Mouse (Mus musculus): ENCODE data around the gene Zmpste24. TPM values are rescaled to one million over a fixed set of nuclear protein-coding genes. Genes with fewer than 3 reads are reported as not detected.
"Not testable (repeated sequence)": the region's sequence is repeated elsewhere in the genome, so short reads cannot be mapped to it uniquely, and the experiment has no call there.

The Zmpste24 gene
- total RNA-seq (2022) = 10 to 100 TPM; 21.7 to 28.5 (median 24.3) TPM

DNA sequence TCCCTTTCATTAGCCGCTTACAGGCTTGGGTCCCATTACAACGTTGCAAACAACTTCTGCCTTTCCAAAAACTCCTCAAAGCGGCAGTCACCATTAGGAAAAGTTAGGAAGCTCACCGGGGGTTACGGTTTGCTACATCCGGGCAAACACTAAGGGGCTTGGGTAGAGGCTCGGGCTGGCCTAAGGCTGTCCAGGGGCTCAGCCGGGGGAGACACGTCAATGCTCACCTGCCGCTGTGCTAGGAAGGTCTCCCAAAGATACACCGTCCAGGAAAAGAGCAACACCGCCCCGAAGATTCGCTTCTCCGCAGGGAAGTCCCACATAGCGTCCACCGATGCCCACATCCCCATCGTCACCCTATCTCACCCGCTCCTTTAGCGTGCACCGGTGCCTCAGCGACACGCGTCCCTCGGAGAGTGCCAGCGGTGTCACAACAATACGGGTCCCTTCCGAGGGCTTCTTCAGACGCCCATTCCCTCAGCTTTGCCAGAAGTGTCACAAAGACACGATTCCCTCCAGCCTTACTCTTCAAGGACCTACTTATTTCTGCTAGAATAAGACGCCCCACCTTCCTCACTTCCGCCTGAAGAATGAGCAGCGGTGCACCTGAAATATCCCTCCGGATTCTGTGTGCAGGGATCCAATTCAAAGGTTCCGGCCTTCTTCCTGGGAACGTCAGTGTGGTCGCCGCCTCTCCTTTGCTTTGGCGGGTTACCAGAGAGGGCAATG lies at the start of gene Zmpste24:
Gene Zmpste24, minus strand, starts transcription at position 592 of the 729 bp plus-strand sequence.
- DNase-seq (ENCODE audit: low spot score) = peak; percentile 82

DNA sequence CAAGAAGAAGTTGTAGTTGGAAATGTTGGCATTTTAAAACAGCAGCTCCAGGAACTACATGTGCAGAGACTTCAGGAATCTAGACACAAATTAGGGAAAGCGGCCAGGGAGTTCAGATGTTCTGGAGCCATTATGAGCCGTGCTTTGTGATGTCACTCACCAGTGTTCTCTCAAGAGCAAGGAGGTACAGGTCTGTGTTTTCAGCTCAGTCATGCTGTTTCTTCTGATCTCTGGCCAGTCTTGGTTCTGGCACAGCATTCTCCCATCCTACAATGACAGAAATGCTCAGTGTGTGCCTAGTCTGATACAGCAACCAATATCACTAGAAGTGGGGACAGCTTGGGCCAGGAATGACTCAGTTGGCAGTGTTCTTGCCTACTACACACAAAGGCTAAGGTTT lies 11.1 kb upstream of the Zmpste24 start, which contains the start of gene Tmco2:
Gene Tmco2, minus strand, starts transcription at position 101 of the 400 bp plus-strand sequence.
- DNase-seq (ENCODE audit: low spot score) = no peak

DNA sequence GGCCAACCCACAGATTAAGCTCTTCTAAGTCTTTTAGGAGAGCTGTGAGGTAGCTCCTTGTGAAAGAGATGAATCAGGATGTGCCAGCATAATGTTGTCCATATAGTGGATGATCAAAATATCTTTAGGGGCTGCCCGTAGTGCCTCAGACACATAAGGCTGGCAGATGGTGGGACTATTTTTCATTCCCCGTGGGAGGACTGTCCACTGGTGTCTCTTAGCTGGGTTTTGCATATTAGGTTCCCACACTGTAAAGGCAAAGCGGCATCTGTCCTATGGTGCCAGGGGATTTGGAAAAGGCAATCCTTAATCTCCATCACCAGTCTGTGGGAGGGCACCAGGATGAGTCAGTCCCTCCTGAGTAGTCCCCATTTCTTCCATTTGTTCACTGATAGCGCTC lies 5.3 kb upstream of the Zmpste24 start:
- no peak for DNase-seq (ENCODE audit: low spot score)

DNA sequence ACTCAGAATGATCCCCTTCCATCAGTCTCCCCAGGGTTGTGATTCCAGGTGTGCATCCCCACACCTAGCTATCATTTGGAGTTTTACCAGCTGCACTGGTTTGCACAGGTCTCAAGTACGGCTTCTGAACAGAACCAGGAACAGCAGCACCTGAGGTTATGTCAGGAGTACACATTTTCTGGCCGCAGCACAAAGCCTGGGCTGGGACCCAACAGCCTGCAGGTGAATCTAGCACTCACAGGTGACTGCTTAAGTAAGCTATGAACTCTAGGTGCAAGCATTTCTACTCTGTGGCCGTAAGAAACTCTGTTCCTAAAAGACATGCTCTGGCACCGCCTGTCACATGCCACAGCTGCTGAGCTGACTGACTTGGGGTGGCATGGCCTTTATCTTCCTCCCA lies 7.8 kb downstream of the Zmpste24 start:
- no peak for DNase-seq (ENCODE audit: low spot score)

DNA sequence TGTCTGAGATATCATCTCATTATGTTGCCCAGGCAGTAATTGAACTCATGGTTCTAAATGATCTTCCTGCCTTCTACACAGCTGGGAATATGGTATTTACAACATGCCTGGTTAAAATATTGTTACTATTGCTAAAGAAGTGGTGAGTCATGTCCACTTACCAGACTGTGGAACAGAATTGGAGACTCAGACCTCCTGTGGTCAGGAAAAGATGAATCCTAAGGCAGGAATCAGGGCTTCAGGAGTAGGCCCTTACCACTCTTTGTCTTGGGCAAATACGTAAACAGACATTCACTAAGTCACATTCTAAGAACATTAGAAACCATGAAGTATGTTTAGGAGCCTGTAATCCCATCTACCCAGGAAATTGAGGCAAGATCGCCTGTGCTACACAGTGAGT lies 9.3 kb downstream of the Zmpste24 start:
- DNase-seq (ENCODE audit: low spot score) = no peak

DNA sequence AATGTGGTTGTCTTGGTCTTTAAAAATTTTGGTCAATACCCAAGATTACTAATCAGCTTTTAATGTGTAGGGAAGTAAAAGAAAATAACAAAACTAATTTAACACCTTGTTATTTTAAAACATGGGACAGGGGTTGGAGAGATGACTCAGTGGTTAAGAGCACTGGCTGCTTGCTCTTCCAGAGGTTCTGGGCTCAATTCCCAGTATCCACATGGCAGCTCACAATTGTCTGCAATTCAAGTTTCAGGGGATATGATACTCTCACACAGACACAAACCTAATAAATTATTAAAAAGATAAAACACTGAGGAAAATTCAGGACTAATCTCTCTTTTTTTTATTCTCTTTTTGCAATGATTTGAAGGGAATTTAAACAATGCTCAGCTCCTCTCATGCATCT lies 13.5 kb downstream of the Zmpste24 start:
- no peak for DNase-seq (ENCODE audit: low spot score)

DNA sequence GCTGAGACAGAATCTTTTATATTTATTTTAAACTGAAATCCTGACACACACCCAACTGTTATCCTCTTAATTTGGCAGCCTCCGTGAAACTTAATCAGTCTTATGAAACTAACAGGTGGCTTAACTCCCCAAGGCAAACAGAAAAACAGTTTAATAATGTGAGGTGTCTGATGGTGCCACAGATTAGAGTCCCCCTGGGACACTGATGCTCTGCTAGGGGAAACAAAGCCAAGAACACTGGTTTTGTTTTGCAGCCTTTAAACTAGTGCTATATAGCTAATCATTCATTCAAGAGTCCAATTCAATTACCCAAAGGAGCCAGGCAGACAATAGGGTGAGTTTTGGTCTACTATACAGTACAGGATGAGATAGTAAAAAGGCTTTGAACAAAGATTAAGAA lies 17.6 kb downstream of the Zmpste24 start:
- DNase-seq (ENCODE audit: low spot score) = no peak

DNA sequence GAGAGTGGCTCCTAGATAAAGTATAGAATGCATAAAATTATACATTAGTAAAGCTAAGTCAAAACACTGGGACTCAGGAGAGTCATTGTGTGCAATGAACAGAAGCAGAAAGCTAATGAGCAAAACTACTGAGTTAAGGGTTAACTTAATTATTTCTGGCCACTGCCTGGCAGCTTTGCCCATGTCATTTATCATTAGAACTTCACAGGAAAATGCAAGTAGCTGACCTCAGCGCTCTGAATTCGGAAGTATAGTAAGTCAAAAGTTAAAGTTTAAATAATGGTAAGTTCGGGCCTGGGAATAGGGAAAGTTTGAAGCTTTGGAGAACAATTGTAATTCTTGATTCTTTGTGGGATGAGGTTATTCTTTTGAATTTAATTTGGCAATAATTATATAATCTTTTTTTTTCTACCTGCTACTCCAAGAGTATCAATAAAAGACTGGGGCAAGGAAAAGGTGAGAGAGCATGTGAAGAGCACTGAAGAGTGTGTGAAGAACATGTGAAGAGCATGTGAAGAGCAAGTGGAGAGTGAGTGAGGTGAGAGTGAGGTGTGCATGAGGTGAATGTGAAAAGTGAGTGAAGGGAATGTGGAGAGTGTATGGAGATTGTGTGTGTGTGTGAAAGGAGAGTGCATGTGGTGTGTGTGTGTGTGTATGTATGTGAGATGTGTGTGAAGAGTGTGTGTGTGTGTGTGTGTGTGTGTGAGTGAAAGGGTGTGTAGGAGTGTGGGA lies 20.0 kb downstream of the Zmpste24 start:
- DNase-seq (ENCODE audit: low spot score) = no peak

DNA sequence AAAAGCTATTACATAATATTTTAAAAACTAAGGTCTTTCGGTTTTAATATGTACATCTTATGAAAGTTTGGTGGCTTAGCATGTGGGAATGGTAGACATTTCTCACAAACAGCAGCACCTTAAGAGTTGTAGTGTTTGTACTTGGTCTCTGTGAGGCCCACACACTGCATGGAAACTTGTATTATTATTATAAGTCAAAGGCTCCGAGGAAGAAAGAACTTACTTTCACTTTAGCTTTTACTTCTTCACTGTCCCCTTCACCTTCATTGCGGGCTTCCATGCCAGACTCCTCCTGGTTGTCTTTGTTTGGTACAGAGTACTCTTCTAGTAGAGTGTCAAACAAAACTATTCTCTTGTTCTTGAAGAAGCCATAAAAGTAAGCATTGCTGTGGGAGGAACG lies 23.8 kb downstream of the Zmpste24 start:
- no peak for DNase-seq (ENCODE audit: low spot score)

DNA sequence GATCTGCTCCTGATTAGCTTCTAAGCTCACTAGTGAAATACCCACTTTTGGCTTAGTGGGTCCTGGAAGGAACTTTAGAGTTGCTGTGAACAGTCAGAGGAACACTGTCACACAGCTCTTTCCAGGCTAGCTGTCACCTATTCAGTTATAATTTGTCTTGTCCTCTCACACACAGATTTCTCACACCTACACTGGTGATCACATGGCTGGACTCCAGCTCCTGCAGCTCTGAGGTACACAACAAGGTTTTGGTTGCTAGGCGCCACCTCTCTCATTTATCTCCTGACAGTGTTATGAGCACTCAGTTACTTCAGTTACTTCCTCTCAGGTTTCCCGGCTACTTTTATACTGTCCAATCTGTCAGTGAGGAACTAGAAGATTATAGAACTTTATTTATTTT lies 32.7 kb downstream of the Zmpste24 start:
- DNase-seq (ENCODE audit: low spot score) = no peak

DNA sequence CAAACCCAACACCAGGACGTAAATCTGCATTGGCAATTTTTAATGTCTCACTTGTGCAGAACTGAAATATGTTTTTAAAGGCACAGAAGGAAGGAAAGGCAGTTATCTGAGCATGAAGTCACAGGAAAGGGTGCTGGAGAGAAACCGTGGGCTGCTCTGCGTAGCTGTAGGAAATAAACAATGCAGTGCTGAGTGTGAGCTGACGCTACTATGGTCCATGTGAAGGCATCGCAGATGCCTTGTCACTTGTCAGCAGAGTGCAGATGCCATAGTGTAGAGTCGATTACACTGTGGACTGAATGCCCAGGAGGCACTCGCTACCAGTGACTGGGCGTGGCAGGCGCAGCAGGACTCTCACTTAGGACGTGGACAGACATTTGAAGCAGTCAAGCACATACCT lies 38.8 kb downstream of the Zmpste24 start:
- DNase-seq (ENCODE audit: low spot score) = not testable (repeated sequence)

DNA sequence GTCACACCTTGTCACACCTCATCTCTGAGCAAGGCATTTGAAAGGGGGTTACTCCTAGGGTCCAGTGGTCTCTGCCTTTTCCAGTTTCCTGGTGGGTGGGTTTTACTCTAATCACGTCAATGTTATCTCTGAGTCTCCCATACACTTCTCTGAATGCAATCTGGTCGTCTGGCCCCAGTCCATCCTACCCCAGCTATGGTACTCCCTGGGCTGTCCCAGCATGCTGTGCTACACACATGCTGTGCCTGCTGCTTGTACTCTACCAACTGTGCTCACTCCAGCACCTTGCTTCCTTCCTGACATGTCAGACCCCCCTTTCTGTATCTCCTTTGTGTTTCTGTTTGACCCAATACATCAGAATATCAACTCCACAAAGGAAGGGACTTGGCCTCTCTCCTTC lies 41.0 kb downstream of the Zmpste24 start:
- DNase-seq (ENCODE audit: low spot score) = no peak

DNA sequence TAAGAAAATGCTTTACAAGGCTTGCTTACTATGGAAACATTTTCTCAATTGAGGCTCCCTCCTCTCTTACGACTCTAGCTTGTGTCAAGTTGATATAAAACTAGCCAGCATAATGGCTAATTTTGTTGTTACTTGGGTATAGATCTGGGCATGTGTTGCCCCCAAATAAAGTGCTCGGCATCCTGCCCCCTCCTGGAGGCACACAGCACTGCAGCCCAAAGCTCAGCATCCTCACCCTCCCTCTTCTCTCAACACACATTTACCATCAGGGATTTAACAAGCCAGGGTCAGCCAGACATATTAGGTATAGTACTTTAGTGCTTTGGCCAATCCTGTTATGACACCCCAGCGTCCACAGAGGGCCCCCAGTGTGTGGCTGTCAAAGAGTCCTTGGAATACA lies 41.7 kb downstream of the Zmpste24 start:
- DNase-seq (ENCODE audit: low spot score) = no peak

DNA sequence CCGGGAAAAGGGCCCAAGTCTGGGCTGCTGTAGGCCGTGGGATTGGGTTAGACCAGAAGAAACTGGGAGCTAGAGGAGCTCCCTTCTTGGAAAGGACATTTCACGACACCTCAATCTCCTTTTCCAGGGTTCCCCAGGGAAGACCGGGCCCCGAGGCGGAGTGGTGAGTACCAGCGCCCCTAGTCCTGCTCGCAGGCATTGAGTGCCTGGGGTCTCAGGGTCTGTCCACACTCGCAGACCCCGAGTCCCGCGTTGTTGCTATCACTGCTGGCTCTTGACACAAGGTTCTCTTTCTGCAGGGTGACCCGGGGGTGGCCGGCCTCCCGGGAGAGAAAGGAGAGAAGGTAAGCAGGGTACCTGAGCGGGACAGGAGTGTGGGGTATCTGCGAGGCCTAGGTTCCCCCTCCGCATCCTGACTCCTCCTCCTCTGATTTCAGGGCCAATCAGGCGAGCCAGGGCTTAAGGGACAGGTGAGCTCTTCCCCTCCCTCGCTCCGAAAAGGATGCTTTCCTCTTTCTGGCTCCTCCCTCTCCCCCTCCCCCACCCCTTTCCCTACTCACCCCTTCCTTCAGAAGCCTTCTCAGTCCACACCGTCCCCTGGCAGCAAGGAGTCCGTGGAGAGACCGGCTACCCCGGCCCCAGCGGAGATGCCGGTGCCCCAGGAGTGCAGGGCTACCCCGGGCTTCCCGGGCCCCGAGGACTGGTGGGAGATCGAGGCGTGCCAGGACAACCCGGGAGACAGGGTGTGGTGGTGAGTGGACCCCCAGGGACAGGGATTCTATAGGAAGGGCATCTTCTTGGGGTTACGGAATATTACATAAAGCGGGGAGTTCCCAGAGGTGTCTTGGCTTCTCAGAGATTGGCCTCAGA lies 45.4 kb downstream of the Zmpste24 start:
- DNase-seq (ENCODE audit: low spot score) = no peak

DNA sequence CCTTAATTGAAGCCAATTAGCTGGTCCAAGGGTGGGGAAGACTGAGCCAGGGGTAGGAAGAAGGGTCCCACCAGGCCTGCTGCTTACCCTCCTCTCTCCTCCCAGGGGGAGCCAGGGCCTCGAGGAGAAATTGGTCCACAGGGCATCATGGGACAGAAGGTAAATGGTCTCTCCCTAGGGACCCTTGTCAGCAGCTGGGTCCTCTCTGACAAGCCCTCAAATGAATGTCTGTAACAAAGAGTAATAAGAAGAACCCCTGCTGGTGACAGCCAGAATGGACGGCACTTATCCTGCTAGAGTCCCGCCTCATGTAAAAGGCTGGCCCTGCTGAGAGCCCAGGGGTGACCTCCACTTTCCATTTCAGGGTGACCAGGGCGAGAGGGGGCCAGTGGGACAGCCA lies 46.2 kb downstream of the Zmpste24 start:
- DNase-seq (ENCODE audit: low spot score) = no peak

DNA sequence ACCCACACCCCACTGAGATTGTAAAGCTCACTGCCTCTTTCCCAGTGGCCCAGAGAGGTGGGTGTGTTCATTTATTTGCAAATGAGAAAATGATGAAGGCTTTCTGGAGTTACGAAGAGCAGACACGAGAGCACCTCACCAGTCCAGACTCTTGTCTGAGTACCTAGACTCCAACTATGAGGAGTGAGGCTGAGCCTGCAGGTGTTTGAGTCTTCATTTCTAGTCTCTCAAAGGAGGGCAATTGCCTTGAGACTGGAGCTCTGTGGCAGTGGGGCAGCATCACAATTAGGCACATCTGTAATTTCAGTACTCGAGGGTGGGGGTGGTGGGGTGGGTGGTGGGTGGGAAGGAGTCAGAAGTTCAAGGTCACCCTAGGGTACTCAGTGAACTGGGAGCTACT lies 55.1 kb downstream of the Zmpste24 start:
- DNase-seq (ENCODE audit: low spot score) = no peak

DNA sequence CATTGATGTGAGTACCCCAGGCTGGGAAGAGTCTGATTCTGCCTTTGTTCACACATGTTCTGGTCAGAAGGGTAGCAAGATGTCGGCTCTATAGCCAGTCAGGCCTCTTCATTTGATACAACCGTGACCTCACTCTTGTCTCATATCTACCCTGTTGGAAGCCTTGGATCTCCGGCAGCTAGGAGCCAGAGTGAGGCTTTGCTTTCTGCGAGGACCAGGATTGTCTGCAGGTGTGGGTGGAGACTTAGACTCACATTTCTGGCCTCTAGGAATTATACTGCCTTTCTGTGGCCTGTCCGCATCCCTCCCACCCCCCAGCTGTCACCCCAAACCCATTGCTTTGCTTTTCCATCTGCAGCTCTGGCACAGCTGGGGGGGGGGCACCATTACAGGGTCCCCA lies 55.6 kb downstream of the Zmpste24 start:
- DNase-seq (ENCODE audit: low spot score) = no peak

DNA sequence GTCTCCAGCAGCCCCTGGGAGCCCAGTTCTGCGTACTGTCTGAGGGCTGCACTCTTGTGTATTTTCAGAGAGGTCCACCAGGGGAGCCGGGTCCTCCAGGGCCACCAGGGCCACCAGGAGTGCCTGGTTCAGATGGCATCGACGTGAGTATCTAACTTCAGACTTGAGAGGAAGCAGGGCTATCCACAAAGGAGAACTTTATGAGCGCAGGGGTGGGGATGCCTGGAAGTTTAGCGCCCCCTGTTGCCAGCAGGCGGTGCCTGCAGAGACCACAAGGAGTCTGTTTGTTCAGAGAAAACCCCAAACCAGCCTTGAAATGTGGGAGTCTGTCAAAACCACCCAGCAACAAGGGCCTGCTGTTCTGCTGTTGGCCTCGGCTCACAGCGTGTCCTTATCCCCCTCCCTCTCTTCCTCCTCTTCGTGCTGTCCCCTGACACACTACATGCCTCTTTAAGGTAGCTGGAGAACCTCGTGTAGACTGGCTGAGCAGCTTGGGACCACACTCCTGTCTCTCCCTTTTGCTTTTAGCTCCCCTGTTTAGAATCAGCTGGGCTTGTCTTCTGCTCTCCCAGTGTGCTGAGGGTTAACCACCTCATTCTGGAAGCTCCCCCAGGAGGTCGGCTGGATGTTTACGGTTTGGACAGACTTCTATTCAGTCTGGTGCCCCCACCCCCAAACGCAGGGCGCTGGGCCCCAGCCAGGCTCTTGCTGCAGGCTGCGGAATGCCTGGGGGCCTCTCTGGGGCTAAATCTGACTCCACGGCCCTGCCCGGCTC lies 57.0 kb downstream of the Zmpste24 start:
- peak; percentile 47 for DNase-seq (ENCODE audit: low spot score)

DNA sequence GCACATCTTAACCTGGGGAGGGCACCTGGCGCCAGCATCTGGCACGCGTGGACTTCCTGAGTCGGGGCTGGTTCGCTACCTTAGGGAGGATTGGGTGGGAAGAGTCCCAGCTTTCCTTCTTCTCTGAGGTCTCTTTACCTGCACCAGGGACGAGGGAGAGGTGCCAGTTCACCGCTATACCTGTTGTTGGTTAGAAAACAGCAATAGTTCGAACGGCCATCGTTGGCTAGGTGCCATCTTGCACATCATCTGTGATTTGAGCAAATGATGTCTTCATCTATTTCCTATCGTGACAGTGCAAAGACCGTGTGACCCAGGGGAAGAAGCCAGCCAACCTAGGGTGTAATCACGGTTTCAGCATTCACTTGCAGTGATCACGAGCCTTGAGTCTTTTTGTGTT lies 57.7 kb downstream of the Zmpste24 start:
- no peak for DNase-seq (ENCODE audit: low spot score)

DNA sequence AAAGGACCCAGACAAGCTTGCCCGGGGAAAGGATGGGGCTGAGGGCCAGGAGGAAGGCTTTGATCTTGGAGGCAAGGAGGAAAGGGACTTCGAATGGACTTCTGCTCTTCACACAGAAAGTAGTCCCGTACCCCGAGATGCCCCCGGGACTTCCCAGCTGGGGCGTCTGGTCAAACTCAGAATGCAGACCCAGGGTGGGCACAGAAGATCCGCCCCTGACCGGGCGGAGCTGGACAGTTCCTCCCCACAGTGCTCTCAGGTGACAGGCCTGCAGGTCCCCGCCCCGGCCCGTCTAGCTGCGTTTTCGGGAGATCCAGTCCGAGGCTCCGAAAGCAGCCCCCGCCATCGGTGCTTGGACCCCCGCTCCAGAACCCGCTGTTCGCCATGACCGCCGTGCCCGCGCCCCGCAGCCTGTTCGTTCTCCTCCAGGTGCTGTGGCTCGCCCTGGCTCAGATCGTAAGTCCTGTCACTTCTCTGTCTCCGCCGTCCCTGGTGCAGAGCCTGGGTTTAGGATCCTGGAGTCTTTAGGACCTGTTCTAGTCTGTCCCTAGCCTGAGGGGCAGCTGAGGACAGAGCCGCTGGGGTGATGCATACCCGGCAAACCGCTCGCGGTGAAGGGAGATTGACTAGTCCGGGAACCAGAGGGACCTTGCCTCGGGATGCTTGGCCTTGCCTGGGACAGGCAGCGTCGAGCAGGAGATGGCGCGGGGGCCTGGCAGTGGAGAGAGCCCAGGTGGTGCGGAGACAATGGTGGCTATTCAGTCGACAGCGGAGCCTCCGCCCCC lies 58.5 kb downstream of the Zmpste24 start, which contains the start of gene Col9a2:
Gene Col9a2, plus strand, starts transcription at position 55 of the 785 bp plus-strand sequence.
- no peak for DNase-seq (ENCODE audit: low spot score)

DNA sequence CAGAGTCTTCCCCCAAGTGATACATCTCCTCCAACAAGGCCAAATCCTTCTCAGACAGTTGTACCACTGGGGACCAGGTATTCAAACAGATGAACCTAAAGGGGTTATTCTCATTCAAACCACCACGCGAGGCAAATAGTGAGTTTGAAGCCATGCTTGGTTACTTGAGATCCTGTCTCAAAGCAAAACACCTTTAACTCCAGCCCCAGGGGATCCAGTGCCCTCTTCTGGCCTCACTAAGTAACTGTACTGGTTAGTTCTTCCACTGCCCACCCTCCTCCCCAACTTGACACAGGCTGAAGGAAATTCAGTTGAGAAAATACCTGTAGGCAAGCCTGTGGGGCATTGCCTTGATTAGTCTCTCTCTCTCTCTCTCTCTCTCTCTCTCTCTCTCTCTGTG lies 65.0 kb downstream of the Zmpste24 start:
- DNase-seq (ENCODE audit: low spot score) = no peak

All from heart, adult 8-10 months (tissue).